Mouse (Mus musculus): ENCODE data around the gene Gucy1b1.

The Gucy1b1 gene

GRCm38 (mm10) chr3:82074201-82074851, at the start of gene Gucy1b1:
Gucy1b1 (minus strand) TSS chr3:82074689.
- no peak for DNase-seq (ENCODE audit: extremely low read depth, low read depth, low spot score)

- peak; percentile 42 for DNase-seq (ENCODE audit: extremely low read depth, low read depth, low spot score)
Observed at GRCm38 (mm10) chr3:82118916-82119315, 44.4 kb upstream of the Gucy1b1 start.

- no peak for DNase-seq (ENCODE audit: extremely low read depth, low read depth, low spot score)
Observed at GRCm38 (mm10) chr3:82112439-82112838, 38.0 kb upstream of the Gucy1b1 start.

DNA sequence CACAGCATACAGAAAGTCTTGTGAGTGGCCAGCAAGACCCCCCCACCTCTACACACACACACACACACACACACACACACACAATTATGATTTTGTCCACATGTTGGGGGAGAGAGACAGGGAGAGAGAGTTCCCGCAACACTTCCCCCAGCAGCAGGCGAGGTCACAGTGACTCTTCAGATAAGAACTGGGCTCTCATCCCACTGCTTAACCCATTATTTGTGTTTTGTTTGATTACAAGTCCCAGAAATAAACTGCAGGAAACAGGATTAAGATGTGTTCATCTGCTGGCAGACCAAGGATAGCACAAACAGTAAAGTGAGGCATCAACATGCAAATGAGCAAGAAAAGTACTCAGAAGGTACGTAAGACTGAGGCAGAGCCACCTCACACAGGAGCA, 37.5 kb upstream of the Gucy1b1 start:
- no peak for DNase-seq (ENCODE audit: extremely low read depth, low read depth, low spot score)

- DNase-seq (ENCODE audit: extremely low read depth, low read depth, low spot score) = no peak
Observed at GRCm38 (mm10) chr3:82108951-82109350, 34.5 kb upstream of the Gucy1b1 start.

GRCm38 (mm10) chr3:82104229-82104628, 29.7 kb upstream of the Gucy1b1 start:
- DNase-seq (ENCODE audit: extremely low read depth, low read depth, low spot score) = no peak

GRCm38 (mm10) chr3:82099127-82099526, 24.6 kb upstream of the Gucy1b1 start:
- no peak for DNase-seq (ENCODE audit: extremely low read depth, low read depth, low spot score)

- no peak for DNase-seq (ENCODE audit: extremely low read depth, low read depth, low spot score)
Observed at GRCm38 (mm10) chr3:82096801-82097200, 22.3 kb upstream of the Gucy1b1 start.

DNA sequence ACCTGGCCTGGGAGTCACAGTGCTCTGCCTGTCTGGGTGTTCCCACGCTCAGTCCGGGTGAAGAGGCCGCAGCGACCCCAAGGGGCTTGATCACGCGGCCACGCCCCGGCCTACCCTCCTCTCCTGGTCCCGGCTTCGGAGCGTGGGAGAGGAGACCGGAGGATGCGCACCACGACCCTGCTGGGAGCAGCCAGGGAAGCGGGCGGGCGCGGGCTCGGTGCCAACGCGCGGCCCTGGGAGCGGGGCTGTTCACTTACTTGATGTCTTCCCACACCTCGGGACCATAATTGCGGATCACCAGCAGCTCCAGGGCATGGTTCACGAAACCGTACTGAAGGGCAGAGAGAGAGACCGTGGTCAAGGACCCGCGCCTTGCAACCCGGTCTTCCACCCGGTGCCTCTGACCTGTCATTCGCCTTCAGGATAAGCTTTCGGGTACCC, 728 bp downstream of the Gucy1b1 start:
- DNase-seq (ENCODE audit: extremely low read depth, low read depth, low spot score) = no peak

- DNase-seq (ENCODE audit: extremely low read depth, low read depth, low spot score) = no peak
Observed at GRCm38 (mm10) chr3:82067830-82068229, 6.7 kb downstream of the Gucy1b1 start.

DNA sequence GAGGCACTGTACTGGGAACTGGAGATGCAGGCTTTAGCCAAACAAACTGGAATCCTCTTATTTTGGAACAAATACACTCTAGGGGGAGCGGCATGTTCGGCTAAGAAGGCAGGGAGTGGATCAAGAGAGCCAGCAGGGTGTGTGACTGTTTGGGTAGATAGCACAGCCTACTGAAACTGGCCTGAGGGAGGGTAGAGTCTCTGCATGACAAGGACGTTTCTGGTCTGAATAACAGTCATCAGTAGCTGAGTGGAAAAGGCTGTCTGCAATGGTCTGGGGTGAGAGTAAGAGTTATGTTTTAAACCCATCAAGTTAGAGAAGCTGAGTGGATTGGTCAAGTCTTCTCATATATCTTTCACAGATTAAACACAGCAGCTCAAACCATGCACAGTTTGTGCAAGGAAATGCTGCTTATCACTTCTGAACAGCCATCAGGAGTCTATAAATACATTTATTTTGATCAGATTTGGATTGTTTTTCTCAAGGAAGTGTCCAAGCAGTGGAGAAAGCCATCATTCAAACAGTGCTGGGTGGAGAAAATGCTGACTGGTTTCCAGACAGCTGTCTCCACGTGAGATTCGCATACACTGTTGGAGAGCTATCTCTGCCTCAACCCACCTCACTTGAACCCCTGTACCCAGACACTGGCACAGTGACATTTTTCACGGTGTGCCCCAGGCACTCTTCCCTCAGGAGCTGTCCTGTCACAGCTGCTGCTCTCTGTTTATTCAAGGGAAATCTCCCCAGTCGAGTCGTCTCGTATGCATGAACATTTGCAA, 12.9 kb downstream of the Gucy1b1 start:
- DNase-seq (ENCODE audit: extremely low read depth, low read depth, low spot score) = no peak

DNA sequence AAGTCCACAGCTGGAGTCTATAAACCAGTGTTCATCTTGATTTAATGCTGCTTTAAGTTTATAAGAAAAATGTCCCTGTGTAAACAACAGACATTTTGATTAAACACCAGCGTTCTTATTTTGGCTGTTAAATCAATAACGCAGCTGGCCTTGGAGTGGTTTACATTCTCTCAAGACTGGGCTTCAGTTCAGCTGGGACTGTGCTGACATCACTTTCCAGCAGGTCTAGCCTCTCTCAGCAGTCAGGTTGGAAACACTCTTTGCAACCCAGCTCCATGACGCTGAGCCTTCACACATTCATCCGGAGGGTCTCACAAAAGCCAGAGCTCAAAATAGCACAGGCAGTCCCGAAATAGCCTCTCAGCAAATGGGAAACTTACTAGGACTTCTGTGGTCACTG, 17.3 kb downstream of the Gucy1b1 start:
- DNase-seq (ENCODE audit: extremely low read depth, low read depth, low spot score) = no peak

GRCm38 (mm10) chr3:82054283-82054974, 20.1 kb downstream of the Gucy1b1 start:
- no peak for DNase-seq (ENCODE audit: extremely low read depth, low read depth, low spot score)

GRCm38 (mm10) chr3:82052029-82052428, 22.5 kb downstream of the Gucy1b1 start:
- no peak for DNase-seq (ENCODE audit: extremely low read depth, low read depth, low spot score)

- DNase-seq (ENCODE audit: extremely low read depth, low read depth, low spot score) = no peak
Observed at GRCm38 (mm10) chr3:82051468-82051867, 23.0 kb downstream of the Gucy1b1 start.

DNA sequence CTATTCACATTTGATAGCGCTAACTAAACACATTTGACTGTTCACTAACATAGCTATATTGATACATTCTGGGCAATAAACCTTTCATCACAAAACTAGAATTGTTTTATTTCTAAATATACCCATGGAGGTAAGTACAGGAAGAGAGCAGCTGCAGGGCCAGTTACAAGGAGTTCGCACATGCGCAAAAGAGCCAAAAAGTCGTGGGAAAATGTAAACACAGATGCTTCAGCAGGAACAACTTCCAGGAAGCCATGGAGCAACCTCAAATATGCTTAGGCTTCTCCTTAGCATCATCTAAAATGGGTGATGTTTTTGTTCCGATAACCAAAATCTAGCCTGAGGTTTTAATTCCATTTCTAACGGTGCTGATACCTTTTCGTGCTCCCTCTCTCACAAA, 25.8 kb downstream of the Gucy1b1 start:
- no peak for DNase-seq (ENCODE audit: extremely low read depth, low read depth, low spot score)

- DNase-seq (ENCODE audit: extremely low read depth, low read depth, low spot score) = no peak
Observed at GRCm38 (mm10) chr3:82048078-82048477, 26.4 kb downstream of the Gucy1b1 start.

DNA sequence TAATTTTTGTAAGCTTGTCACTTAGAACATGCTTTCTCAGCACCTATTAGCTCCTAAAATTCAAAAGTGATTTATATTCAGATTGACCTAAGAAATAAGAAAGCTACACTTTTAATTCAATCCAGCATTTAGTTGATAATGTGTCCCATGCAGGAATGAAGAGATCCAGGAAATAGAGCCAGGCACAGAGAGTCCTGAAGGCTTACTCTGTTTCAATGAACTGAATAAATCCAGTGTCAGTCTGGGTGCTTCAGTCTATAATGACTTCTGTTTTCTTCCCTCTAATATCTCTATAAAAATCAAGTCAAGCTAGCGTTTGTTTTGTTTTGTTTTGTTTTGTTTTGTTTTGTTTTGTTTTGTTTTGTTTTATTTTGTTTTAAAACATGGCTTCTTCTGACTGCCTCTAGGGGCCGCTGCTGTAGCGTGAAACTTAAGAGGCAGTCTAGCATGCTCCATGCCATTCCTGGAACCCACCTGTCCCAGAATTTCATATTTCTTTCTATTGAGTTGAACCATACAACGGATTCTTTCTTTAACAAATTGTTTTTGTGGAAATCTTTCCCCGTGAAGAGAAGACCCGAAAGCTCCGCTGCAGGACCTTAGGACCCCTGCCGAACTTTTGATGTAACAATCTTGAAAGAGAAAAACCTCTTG, 27.3 kb downstream of the Gucy1b1 start:
- DNase-seq (ENCODE audit: extremely low read depth, low read depth, low spot score) = no peak

DNA sequence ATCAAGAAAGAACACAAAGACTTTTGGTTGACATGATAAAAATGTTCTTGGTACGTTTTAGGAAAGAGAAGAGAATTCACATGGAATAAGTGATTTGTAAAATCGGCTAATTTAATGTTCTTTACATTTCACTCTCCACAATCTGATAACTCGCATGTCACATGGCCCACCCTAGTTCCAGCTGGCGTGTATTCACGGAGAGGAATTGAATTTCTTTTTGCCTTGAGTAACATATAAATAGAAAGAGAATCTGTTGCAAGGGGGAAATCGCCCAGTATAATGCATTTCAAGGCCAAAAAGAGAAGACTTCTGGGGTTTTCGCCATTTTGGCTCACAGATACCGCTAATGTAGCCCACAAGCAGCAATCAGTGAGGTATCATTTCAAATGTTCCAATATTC, 28.4 kb downstream of the Gucy1b1 start:
- DNase-seq (ENCODE audit: extremely low read depth, low read depth, low spot score) = no peak

- no peak for DNase-seq (ENCODE audit: extremely low read depth, low read depth, low spot score)
Observed at GRCm38 (mm10) chr3:82044902-82045301, 29.6 kb downstream of the Gucy1b1 start.

- no peak for DNase-seq (ENCODE audit: extremely low read depth, low read depth, low spot score)
Observed at GRCm38 (mm10) chr3:82043676-82044075, 30.8 kb downstream of the Gucy1b1 start.
